Mouse (Mus musculus): Measurements from ENCODE around the gene Gna12. TPM values are rescaled to one million over a fixed set of nuclear protein-coding genes. Genes with fewer than 3 reads are reported as not detected.
A peak's percentile ranks its signal among the peaks of the same experiment; 100 is the strongest.

The Gna12 gene
- total RNA-seq, 2 experiments from 2014 or later: 80.5 to 84.2 TPM

DNA sequence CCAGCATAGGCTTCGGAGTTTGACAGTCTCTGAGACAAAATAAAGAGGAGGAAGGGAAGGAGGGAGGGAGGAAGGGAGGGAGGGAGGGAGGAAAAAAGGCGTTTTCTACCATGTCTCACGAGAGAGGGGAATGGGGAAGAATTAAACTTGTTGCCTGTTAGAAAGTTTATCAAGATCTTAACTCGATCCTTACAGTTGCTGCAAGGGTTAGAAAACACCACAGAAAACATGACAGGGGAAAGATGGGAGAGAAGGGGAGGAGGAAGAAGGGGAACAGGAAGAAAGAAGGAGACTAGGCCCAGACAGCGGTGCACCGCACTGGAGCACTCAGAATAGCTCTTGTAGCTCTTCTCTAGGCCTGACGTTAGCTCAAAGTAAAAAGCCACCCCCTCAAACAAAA is 58.1 kb downstream of the Gna12 start:
- intact Hi-C loops (cut with DNase I): no loop called here
- DNase-seq: no peak

DNA sequence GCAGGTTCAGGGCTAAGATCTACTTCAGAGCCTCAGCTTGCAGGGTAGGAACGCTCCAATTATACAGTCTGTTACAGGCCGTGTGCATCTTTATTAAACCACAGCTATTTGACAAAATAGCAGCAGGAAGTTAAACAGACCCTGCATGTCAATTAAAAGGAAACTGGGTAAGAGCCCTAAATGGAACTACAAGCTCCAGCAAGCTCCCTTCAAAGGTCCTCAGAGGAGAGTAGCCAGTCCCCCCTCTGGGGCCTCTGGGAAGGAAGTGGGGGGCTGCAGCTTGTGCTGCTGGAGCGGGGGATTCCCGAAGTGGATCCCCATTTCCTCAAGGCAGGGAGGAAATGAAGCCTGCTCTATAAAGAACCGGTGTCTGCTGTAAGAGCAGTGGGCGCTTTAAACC is 58.6 kb downstream of the Gna12 start:
- peak in 1 of 2 experiments; percentile 37 for DNase-seq
- intact Hi-C loops (cut with DNase I): no loop called here

DNA sequence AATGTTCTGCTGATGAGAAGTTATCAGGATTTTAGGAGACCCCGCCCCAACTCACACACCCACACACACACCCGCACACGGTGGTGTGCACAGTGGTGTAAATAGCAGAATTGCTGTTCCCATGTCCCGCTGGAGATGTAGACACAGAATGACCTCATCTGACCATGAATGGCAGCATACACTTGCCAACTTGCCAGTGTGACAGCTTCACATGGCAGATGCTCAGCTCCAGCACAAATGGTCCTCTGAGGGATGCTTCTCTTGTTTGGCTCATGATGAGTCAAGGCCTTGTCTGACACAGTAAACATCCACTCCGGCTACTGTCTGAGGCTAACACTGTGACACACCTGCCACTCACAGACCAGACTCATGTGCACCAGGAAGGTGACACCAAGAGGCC is 61.9 kb downstream of the Gna12 start:
- intact Hi-C loops (cut with DNase I): loop anchor here (5.0 kb wide), 1 partner anchor 59 kb away; no protein-coding TSS in a partner anchor
- DNase-seq: peak in 1 of 2 experiments; percentile 37

DNA sequence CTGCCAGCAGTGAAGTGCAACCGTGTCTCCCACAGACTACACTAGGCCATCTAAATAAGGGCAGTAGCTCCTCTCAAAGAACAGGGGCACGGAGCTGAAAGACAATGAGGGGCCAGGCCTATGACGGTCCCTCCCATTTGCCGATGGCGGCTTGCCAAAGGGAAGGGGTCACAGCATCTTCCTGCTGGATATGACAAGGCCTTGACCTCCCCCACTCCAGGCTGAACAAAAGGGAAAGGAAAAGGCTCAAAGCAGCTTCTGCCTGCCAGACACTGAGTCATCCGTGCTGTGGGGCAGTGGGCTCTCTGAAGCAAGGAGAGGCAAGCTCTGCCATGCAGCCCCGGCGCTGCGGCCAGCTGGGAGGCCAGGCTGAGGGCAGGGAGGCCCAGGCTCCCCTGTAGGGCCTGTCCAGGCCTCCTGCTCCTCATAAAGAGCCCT is 62.5 kb downstream of the Gna12 start:
- DNase-seq: peak; percentile 87 to 88
- intact Hi-C loops (cut with DNase I): loop anchor here (5.0 kb wide), 1 partner anchor 60 kb away; no protein-coding TSS in a partner anchor

DNA sequence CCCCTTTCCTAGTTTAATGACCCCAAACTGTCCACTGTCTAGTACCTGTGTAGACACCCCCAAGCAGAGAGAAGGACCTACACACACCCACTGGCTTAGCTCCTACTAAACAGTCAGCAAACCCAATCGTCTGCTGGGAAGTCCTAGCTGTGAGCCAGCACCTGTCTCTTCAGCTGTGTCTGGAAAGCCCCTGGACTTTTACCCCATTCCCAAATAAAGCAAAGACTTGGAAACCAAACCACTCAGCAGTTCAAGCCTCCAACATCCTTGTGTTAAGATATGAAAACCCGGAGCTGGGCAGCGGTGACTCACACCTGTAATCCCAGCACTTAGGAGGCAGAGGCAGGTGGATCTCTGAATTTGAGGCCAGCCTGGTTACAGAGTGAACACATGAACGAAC is 63.7 kb downstream of the Gna12 start:
- intact Hi-C loops (cut with DNase I): loop anchor here (5.0 kb wide), 1 partner anchor 61 kb away; no protein-coding TSS in a partner anchor

DNA sequence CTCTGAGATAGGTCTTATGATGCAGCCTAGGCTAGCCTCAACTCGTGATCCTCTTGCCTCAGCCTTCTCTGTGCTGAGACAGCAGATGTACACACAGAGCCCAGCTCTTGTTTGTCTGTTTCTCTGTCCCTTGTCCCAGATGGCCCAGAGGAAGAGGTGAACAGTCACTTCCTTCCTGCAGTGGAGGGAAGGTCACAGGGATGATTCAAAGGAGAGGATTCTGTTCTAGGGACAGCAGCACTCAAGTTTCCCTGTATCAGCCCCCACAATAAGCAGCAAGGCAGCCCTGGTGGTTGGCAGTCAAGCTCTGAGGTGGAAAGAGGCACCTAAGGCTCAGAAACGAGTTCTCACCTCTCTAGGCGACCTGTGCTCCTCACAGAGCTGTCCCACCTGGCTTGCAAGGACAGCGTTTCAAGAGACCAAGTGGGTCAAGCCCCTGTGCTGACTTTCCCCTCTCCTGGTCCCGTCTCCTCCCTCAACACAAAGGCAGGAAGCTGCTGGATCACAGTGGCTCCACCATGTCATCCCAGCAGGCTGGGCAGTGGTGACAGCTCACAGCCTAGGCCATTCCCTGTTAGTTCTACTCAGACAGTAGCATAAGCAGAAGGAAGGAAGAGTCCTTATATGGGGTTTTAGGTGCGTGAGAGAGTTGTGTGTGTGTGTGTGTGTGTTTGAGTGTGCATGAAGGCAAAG is 65.2 kb downstream of the Gna12 start:
- intact Hi-C loops (cut with DNase I): loop anchor here (5.0 kb wide), 1 partner anchor 62 kb away; no protein-coding TSS in a partner anchor
- DNase-seq: no peak

More for the DNA sequence above, 63.7 kb downstream of the Gna12 start:
- DNase-seq: no peak

DNA sequence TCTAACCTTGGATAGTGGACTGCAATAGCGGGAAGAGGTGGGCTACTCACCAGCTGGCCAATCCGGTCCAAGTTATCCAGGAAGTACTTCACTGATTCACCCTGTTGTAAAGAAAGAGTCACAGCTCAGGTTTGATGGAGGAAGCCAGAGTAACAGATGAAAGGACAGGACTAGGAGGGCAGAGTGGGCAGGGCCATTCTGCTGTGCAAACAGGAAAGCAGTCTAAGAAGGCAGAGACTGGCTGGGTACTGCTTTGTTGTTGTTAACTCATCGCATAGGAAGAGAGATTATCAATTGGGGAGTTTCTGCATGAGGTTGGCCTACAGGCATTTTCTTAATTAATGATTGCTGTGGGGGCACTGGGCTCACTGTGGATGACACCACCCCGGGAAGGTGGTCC is 67.7 kb downstream of the Gna12 start:
- intact Hi-C loops (cut with DNase I): no loop called here
- DNase-seq: no peak

DNA sequence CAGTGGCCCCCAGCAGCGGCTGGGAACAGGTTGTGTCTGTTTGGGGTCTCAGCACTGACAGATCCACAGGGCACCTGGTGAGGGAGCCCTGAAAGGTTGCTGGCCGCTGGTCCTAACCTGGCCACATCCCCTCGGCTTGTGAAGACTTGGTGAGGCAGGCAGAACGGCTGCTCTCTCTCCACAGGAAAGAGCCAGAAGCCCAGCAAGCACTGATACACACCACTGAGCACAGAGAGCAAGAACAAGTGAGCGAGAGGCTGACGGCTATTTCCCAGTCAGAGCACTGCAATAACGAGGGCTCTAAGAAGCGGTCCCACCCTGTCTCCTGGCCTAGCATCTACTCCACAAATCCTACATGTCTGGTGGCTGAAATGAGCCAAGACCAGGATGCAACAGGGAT is 71.4 kb downstream of the Gna12 start:
- DNase-seq: no peak
- intact Hi-C loops (cut with DNase I): no loop called here

DNA sequence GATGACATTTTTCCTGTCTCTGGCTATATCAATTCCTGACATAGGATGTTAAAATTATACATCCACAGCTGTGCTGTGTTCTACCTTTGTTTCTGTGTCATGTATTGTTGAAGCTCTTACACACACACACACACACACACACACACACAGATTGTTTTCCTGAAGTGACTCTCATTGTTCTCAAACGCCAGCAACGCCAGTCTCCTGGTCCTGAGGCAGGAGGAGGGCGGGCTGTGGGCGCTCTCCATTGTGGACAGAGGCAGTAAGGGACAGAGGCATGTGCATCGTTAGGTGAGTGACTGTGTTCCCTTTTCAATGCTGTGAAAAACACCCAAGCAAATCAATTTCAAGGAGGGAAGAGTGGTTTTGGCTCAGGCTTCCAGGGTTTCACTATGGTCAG is 77.0 kb downstream of the Gna12 start:
- no peak for DNase-seq
- intact Hi-C loops (cut with DNase I): loop anchor here (2.0 kb wide), 1 partner anchor 74 kb away; no protein-coding TSS in a partner anchor

DNA sequence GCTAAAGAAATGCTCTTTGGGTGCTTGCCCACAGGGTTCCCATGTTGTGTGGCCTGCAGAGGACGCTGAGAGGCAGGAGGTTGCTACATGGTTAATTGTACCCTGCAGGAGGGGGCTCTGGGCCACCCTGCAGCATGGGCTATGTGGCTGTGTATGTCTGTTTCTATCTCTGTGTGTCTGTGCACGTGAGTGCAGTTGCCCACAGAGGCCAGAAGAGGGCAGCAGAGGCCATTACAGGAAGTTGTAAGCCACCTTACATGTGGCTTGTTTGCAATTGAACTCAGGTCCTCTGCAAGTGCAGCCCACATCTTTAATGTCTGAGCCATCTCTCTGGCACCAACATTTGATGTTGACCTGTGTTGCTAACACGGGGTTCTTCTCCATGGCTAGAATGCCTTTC is 77.6 kb downstream of the Gna12 start:
- intact Hi-C loops (cut with DNase I): loop anchor here (2.0 kb wide), 1 partner anchor 74 kb away; no protein-coding TSS in a partner anchor
- DNase-seq: no peak

DNA sequence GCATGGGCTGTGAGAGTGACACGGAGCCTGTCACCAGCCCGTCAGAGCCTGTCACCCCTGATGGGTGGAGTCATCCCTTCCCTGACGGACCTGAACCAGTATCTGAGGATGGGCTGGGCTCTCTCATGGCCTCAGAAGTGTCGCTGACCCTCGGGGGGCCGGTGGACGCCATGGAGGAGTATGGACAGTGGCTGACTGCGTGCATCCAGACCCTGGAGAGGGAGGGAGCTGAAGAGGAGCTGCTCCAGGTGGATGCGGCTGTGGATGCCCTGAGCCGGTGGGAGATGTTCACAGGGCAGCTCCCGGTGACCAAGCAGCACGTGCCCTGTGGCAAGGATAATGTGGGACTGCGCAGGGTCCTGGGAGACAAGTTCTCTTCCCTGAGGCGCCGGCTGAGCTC is 78.2 kb downstream of the Gna12 start:
- intact Hi-C loops (cut with DNase I): loop anchor here (2.0 kb wide), 1 partner anchor 75 kb away; no protein-coding TSS in a partner anchor
- no peak for DNase-seq

DNA sequence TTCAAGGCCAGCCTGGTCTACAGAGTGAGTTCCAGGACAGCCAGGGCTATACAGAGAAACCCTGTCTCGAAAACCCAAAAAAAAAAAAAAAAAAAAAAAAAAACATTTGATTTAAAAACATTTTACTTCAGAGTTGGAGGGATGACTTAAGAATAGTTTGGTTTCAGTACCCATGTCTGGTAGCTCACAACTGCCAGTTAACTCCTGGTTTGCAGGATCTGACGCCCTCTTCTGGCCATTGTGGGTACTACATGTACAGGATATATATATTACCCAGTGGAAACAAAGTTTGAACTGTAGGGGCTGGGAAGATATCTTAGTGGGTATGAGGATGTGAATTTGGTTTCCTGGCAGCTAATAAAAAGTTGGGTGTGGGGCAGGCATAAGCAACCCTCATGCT is 79.3 kb downstream of the Gna12 start:
- peak in 1 of 2 experiments; percentile 57 for DNase-seq
- intact Hi-C loops (cut with DNase I): no loop called here

DNA sequence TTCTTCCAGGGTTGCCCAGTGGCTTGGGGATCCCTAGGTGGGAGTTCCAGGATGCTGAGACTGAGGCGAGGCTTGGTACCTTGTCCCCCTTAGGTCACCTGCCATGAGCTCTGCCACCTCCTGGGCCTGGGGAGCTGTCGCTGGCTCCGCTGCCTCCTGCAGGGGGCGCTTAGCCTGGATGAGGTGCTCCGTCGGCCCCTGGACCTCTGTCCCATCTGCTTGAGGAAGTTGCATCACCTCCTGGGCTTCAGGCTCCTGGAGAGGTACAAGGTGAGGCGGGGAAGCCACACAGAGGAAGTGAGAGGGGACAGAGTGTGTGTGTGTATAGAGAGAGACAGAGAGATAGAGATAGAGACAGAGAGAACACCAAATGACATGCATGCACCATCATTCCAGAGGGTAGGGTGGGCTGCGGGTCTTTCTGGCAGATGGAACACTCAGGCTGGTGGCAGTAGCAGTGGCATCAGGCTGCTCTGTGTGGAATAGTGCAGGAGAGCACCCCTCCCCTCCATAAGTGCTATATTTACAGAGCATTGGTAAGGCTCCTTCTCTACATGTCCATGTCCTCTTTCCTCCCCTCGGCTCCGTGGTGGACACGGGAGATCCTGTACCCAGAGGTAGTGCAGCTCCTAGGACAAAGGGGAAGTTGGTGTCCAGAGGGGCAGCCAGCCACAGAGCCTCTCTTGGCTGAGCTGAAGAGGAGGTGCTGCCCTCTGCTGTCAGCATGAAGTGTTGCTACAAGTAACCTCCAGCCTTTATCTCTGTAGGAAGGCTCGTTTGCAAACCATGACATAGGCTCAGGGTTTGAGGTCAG is 81.0 kb downstream of the Gna12 start:
- DNase-seq: peak; percentile 80 to 89
- intact Hi-C loops (cut with DNase I): loop anchor here (5.0 kb wide), 2 partner anchors 42 to 212 kb away; partner anchors contain the start of gene Brat1

DNA sequence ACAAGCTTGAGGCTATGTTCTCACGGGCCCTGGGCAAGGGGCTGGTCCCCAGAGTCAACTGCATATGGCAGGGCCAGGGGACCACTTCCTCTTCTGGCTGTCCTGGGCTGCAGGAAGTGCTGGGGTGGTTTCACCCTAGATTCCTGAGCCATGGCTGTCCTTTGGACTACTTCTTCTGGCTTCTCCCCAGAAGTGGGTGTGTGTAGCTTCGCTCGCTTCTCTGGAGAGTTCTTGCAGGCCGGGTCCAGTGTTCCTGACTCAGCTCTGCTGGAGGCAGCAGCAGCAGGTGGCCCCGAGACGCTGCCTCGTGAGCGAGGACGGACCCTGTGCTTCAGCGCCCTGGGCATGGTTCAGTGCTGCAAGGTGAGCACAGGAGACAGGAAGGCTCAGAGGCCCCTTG is 81.8 kb downstream of the Gna12 start:
- DNase-seq: peak in 1 of 2 experiments; percentile 28
- intact Hi-C loops (cut with DNase I): loop anchor here (5.0 kb wide), 2 partner anchors 41 to 211 kb away; partner anchors contain the start of gene Brat1

DNA sequence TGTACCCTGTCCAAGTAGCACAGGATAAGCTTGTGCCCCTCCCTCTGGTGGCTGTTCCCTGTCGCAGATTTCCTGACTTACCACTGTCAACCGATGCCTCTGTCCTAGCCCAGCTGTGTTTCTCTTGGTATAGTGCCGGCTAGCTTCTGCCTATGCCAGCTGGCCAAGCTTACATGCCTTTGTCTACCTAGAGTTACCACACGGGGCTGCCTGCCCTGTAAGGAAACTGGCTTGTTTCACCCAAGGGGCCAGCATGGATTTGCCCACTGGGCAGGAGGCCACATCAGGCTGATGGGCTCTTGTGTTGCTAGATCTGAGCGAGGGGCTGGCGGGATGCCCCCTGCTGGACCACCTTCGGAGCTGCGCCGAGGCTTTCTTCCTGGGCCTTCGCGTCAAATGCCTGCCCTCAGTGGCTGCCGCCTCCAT is 86.5 kb downstream of the Gna12 start:
- intact Hi-C loops (cut with DNase I): no loop called here
- DNase-seq: peak in 1 of 2 experiments; percentile 20

DNA sequence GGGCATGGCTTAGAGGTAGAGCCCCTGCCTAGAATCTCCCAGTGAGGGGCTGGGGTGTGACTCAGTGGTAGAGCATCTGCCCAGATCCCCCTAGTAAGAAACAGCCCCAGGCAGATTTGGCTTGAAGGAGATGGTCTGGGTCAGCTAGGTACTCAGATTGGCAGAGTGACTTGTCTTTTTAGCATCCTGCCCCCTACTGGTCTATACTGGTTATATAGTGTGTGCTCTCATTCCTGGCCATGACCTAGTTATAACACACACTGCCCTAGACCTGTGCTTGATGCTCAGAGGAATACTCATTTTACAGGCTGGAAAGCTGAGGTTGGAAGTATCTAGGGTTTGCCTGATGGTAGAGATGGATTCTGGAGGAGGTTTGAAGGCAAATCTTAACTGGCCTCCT is 88.4 kb downstream of the Gna12 start:
- intact Hi-C loops (cut with DNase I): no loop called here
- no peak for DNase-seq

DNA sequence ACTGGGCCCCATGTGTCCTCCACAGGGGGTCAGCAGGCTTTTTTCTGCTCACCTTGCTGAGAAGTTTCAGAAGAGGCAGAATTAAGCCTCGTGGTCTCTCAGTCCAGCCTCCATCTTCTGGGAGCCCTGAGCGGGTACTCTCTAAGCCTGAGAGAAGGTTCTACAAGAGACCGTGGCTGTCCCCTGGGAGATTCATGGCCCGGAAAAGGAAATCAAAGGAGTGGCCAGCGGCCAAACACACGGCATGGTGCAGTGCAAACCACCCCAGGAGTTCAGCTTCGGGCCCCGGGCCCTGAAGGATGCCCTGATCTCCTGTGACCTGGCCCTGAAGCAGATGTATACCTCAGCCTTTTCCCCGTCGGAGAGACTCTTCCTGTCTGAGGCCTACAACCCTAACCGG is 89.2 kb downstream of the Gna12 start:
- DNase-seq: peak; percentile 54 to 60

DNA sequence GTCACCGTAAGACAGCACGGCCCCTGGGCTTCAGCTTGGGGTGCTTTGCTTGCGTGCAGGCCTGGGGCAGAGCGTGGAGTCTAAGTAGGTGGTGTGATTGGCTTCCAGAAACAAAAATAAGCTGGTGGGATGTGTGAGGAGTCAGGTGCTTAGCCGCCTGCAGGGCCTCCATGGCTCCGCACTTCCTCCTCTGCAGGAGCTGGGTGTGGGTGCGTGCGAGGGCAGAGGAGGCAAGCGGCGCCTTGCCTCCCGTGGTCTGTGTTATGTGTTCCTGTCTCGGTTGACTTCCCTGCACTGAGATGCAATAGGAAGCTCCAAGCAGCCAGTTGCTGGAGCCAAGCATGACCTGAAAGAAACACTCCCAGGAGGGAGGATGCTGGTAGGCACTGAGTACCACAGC is 90.4 kb downstream of the Gna12 start:
- intact Hi-C loops (cut with DNase I): no loop called here
- DNase-seq: no peak

More for the DNA sequence above, 89.2 kb downstream of the Gna12 start:
- intact Hi-C loops (cut with DNase I): no loop called here

DNA sequence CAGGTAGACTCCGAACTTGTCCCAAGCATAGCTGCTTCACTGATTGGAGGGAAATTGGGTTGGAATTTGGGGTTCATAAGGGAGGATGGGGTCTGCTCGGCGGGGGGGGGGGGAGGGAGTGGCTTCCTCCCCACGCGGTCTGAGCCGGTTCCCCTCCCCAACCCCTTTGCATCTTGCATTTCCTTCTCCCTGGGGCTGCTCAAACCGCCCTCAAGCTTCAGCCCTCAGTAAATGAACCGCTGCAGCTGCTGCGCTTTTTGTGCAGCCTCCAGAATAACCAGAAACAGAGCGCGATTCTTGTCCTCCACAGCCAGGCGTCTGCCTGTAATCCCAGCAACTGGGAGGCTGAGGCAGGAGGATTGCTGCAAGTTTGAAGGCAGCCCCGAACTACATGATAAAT is 94.1 kb downstream of the Gna12 start:
- DNase-seq: no peak
- intact Hi-C loops (cut with DNase I): no loop called here

DNA sequence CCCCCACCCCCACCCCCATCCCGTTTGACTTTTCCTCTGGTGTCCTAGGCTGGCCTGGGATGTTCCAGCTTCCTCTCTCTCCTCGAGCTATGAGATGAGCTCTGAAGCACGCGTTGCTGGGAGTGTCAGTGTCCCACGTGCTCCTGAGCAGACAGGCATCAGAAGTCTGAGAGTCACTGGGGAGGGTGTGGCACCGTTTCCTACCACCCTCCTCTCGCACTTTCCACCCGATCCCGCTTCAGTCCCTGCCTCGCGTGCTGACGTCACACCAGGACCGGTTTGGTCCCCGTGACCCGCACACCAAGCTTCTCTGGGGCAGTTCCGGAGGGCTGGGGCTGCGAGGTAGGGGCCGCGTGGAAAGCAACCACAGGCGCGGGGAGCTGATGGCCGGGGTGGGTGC is 94.9 kb downstream of the Gna12 start:
- intact Hi-C loops (cut with DNase I): no loop called here
- peak in 1 of 2 experiments; percentile 44 for DNase-seq

DNA sequence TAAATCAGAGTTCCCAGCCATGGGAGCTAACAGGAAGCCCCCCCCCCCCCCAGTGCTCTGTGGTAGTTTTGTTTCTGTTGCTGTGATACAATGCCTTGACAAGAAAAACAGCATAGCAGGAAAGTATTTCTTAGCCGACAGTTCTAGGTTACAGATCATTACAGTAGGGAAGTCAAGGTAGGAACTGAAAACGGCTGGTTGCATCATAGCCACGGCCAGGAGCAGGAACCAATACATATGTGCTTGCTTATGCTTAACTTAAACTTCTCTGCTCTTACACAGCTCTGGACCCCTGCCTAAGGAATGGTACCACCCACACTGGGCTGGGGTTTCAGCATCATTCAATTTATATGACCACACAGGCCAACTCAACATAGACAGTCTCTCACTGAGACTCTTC is 96.9 kb downstream of the Gna12 start:
- intact Hi-C loops (cut with DNase I): no loop called here
- DNase-seq: no peak

All from heart, postnatal 14 days (tissue).